Mouse (Mus musculus): ENCODE results near the gene Abcb5. TPM values are rescaled to one million over a fixed set of nuclear protein-coding genes. Genes with fewer than 3 reads are reported as not detected.

The Abcb5 gene
- polyA plus RNA-seq, 1 experiment = 56.9 TPM

DNA sequence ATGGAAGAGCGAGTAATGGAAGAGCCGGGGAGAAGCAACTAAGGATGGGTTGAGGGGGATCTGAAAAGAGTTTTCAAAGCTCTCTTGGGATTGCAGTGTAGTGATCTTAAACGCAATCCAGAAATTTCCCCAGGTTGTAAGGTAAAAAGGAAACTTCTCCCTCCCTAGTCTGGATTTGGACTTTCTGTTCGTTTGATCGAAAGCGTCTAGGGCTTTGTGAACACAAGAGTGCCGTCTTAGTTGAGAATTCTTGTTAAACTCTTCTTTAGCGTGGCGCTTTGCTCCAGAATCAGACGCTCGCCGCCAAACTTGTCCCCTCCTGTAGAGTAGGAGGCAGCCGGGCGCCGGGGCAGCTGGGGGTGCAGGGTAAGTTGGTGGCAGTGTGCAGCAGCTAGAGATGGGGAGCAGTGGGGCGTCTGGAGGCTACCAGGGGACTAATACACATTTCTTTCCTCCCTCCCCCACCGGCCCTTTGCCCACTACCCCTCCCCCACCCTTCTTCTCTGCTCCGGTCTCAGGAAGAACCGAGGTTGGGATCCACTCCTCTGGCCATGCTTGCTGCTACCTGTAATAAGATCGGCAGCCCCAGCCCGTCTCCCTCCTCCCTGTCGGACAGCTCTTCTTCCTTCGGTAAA is 118.2 kb downstream of the Abcb5 start:
- no peak for DNase-seq (ENCODE audit: low read depth)

DNA sequence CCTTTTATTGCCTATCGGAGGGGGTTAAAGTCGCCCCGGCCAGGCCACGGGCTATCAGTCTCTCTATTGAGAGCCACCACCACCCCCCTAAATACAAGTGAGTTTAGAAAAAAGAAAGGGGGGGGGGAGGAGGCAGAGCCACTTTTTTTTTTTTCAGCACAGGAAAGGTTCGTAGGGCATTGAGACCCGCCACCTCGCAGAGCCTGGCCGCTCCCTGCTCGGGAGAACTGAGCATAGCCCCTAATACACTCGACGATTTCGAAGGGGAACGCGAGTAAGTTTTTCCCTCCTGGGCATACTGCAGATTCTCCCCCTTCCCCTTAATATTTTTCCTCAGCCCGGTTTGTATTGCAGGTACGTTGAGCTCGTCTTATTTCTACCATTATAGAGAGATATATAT is 118.8 kb downstream of the Abcb5 start:
- no peak for DNase-seq (ENCODE audit: low read depth)

DNA sequence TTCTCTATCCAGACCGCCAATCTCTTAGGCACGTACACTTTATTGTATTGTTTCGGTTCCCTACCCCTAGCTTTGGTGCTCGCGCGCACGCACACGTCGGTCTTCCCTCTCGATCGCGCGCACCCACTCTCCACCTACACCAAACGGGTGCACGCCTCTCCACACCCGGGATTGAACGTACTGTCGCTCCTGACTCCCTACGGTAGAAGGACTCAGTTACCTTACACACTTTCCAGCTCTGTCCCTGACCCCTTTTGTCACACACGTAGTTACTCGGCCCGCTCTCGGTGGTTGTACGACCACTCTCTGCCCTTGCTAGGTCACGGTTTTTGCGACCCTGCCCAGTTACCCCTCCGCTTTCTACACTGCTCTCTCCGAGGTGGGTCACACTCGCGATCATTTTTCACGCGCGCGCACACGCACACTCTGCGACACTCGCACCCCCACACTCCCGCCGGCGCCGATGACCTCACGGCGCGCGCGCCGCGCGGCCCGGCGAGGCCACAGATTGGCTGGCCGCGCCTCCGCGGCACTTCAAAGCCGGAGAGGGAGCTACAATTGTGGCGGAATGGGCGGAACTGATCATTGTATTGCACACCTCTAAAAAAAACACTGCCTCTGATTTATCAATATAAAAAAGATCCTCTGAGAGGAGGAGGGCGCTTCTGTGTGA is 119.4 kb downstream of the Abcb5 start:
- no peak for DNase-seq (ENCODE audit: low read depth)

DNA sequence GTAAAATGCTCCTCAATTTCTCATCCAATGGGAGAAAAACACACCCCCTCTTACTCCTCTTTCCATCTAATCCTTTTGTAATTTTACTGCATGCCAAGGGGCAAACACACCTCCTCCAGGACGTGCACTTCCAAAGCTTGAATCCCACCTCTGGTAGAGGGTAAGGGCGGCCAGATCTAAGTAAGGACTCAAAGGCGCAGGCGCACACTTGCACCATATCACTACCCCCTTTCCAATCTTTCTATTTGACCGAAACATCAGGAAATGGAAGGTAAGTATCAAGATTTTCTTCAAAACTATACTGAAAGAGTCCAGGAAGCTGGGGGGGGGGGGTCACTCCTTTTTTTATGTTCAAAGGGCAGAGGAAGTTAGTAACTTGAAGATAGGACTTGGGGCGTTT is 120.0 kb downstream of the Abcb5 start, which contains the start of gene Sp8:
TSS of gene Sp8 (plus strand) at position 109 of the 400 bp plus-strand sequence.
- DNase-seq (ENCODE audit: low read depth) = no peak

DNA sequence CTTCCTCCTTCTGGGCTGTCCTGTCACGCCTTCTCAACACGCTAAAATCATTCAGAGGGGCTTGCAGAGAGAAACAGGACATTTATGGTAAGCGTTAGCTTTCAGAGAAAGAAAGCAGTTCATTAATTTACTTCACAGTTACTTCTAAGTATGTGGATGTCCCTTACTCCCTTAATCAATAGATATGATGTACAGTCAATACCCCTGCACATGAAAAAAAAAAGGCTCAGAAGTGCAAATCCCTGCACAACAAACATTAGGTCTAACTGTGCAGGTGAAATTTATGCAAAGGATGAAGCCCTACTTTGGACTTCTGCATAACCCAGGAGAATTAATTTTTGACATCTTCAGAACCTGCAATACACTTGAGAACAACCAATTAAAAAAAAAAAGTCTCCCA is 120.9 kb downstream of the Abcb5 start:
- DNase-seq (ENCODE audit: low read depth) = no peak

DNA sequence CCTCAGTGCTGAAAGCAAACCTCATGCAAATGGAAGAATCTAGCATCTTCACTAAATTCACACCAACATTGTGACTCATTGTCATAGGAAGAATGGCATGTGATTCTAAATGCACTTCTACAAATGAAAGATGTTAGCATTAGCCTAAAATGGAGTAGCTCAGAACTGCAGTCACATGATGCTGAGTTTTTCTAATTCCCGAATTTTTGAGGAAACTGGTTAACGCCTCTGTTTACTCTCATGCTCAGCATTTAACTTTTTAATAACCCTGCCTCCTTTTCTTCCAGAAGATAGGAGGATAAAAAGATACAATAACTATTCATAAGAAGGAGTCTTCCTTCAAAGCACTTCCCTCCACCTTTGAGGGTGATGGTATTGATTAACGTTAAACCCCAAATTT is 121.4 kb downstream of the Abcb5 start:
- no peak for DNase-seq (ENCODE audit: low read depth)

DNA sequence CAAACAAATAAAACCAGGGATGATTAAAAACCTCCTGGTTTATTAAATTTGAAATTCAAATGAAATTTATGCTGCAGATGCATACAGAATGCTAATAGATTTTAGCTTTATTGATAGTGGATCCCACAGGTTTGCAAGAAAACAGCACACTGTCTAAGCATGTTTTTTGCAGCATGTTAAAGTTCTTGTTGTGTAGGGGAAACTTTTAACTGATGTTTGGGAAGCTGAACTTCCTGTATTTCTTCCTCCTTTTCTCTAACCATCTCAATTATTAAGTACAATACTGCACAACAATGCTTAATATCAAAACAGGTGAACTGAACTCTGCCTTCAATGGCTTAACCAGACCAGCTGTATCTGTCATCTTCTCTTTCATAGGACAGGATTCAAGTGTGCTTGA is 122.1 kb downstream of the Abcb5 start:
- no peak for DNase-seq (ENCODE audit: low read depth)

DNA sequence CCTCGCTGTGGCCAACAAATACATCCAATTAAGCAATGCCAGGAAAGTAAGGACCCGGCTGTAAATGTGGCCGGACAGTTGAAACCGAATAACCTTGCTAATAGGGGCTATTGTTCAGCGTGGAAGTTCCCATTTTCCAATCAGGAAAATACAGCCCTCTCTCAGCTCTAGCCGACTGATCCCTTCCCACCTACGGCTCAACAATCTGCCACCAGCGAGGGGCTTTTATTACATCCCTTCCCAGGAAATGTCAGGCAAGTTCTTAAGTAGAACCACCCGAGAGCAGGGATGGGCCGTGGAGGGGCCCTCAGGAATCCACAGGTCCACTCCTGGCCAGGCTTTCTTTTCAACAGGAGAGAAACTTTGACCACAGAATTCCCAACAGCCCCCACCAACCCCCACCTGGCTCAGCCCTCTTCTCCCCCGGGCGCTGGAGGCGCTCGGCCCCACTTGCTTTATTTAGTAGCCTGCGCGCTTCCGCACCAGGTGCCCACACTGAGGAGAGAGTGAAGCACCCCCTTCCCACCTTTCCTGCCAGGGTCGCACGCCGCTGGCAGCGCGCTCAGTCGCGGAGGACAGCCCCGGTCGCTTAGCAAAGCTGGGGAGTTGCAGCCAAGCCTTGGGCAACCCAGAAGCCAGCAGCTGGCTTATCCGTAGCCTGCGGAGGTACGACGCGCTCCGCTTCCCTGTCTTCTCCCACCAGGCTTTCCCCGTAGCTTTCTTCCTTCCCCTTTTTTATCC is 123.4 kb downstream of the Abcb5 start:
- DNase-seq (ENCODE audit: low read depth) = no peak

DNA sequence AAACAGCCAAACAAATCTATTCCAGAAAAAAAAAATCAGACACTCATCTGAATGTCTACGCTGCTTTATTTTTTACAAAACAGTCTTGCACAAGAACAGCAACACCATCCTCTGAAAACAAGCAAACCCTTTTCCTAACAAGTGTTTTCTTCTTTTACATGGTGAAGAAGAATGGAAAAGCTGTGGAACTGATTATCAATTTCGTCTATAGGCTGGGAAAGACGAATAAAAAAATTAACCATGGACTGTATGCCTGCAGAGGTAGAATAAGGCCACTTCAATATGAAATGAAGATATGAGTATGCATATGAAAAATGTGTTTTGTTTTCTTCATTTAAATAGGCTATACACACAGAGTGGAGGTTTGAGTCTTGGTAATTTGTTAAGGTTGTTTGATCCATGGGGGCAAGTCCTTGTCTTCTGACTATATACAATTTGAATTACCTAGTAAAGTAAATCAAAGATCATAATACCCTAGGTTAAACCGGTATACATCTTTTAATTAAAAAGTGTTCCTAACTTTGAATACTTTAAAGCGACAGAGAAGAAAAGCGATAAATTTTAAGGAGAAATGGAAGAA is 124.2 kb downstream of the Abcb5 start:
- DNase-seq (ENCODE audit: low read depth) = no peak

DNA sequence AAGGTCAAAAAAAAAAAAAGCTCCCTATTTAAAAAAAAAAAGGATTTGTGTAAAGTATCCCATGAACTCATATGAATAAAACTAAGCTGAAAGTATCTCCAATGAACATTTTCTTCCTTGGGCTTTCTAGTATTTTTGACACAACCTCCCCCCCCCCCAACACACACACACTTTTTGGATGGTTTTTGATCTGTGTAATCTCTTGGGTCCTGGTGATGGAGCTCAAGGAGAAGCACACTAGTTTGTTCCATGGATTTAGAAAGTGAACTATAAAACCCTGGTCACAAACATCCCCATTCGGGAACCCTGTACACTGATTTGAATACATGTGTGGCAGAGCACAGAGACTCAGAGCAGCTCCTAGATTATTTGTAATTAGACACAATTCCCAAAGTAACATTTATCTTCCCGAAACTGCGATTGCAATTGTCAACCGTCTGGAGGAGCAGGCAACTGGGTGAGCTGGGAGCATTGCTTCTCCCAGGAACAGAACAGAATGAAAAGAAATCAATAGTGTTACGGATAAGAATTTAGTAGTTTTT is 124.8 kb downstream of the Abcb5 start:
- no peak for DNase-seq (ENCODE audit: low read depth)

DNA sequence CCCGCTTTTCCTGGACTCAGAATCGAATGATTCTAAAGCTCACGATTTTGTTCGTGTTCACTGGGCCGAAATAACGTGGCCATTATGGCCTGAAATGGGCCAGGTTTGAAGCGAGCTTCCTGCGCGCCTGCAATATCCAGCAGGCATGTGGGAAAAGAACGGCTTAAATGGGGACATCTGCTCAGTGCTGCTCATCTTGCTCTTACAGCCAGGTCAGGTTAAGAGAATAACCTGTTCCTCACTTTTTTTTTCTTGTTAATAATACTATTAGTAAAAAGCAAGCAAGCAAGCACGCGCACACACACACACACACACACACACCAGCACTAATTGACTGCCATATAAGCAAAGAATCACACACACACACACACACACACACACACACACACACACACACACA is 125.4 kb downstream of the Abcb5 start:
- DNase-seq (ENCODE audit: low read depth) = no peak

DNA sequence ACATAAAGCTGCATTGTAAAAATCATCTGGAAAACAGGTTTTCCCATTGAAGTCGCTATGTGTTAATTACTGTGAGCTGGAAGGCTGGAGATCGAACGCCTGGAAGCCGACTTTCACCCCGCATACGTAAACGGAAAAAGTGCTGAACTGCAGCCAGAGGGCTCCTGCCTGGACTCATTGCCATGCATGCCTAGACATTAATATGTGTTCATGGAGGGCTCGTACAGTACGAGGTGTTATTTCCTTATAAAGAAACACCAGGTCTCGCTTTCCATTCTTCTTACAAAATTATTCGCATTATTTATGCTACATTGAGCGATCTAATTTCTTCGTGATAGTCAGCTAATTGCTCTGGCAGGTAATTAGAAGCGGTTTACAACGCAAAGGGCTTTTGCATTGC is 125.9 kb downstream of the Abcb5 start:
- DNase-seq (ENCODE audit: low read depth) = no peak

DNA sequence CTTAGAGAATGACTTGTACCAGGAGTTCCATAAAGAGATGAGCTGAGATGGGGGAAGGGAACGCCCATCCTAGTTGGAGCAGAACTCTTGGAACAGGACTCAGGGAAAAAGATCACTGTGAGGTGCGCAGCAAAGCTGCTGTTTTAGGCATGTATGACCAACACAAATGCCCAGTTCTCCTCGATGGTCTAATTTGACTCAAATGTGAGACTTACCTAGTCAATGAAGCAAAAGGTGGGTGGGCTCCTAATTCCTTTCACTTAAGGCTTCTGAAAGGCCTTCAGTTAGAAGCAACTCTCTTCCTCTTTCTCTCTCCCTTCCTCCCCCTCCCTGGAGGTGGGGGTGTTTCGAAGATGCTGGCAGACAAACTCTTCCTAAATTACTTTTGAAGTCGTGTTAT is 126.8 kb downstream of the Abcb5 start:
- no peak for DNase-seq (ENCODE audit: low read depth)

DNA sequence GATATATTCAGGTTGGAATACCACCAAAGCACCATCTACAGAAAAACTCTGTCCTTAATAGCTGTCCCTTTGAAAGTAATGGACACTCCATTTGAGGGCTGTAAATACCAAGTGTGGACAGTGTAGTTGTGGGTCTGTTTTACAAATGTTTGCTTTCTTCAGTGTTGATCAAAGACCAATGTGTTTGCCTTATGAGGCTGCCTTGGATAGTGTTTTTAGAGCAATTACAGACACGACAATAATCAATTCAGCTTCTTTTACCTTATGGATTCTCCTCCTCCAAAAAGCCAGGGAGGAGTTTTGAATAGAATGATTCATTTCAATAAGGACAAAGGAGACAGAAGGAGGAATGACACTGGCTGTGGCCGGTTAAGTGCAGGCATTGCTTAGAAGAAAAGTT is 128.0 kb downstream of the Abcb5 start:
- no peak for DNase-seq (ENCODE audit: low read depth)

DNA sequence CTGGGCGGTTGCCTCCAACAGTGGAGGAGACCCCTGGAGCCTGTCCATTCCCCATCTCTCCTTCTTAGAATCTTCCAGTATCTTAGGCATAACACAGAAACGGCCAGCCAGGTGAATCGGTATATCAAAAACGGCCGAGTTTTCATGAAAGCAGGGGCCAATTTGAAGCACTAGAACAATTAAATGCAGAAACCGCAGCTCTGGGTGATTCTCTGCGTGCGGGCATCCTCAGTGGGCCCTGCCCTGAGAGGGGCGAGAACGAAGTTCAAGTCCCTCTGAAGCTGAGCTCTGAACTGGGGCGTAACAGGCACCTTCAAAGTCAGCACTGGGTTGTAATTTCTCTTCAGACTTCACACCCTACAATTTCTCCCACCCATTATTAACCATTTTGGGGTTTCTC is 128.9 kb downstream of the Abcb5 start:
- no peak for DNase-seq (ENCODE audit: low read depth)

DNA sequence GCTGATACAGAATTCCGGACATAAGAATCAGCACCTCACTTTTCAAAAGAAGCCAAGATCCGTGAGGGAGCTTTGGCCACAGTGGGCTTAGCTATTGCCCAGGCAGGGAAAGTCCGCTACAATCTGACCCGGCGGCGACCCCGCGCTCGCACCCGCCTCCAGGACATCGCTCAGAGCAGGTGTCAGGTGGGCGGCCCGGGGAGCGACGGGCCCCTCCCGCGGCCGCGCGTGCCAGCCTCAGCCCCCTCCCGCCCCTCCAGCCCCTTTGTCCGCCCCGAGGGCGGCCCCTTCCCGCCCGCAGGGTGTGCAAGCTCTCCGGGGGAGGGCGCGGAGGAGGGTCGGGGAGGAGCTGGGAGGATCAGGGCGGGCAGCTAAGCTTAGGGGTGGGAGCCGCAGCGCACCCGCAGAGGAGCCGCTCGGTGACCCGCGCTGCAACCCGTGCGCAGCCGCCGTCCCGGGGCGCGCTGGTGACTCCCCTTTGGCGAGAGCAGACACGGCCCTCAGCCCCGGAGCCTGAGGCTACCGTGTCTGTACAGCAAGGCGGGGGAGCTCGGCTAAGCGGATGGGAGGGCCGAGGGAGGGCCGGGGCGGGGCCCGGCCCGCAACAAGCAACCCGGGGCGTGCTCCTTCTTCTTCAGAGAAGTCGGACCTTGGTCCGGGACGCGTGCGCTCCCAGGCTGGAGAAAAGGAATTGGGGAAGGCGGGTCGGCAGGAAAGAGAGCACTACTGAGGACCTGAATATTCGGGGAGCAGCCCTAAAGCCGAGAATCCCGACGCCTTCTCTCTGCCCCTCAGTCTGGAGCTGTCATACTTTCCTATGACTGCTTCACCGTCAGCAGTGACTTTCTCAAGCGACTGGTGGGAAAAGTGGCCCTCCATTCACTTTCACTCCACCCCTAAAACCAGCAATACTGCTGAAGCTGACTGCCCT is 129.5 kb downstream of the Abcb5 start:
- no peak for DNase-seq (ENCODE audit: low read depth)

DNA sequence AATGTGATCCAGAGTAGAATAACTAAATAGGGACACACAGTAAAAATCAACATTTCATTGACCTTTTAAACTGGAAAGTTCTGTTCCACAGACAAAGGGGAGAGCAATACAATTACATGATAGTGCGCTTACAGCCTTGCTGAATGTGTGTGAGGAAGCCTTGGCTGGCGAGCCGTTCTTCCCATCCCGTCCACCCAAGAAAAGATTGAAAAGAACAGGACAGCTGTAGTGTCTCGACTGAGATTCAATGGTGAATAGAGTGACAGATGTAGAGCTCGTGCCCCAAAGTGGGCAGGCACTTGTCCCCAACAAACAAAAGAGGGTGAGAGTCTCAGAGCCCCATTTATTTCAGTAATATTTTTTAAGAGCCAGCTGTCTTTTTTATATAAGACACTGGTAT is 136.3 kb downstream of the Abcb5 start:
- no peak for DNase-seq (ENCODE audit: low read depth)

Data from gonadal fat pad, adult 2 months (tissue).